Mouse (Mus musculus): ENCODE results near the gene Olfr6. TPM values are rescaled to one million over a fixed set of nuclear protein-coding genes. Genes with fewer than 3 reads are reported as not detected.
"Not testable (repeated sequence)": the region's sequence is repeated elsewhere in the genome, so short reads cannot be mapped to it uniquely, and the experiment has no call there.

Gene Olfr6
- polyA plus RNA-seq (2012; rRNA removed), result not detected in 2 replicates

DNA sequence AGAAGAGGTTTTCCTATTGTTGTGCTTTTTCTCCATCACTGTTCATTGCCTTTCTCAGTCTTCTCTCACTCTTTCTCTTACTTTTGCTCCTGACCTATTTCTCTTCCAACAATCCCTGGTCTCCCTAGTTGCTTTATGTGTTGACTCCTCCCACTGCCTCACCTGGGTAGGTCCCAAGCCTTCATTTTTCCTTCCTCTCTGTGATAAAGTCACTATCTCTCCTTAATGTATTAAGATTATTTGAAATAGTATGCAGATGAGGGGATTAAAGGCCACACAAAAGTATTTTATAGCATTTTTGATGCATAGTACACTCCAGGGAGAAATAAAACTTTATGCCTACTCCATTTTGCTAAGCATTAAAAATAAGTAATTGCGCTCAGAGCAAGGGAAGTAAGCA, at the start of gene Olfr6:
Gene Olfr6 (minus strand): TSS at position 101 of the 400 bp plus-strand sequence.
- 91% methylated on average over 1 of the region's 1 CpGs for WGBS
- no peak for DNase-seq (ENCODE audit: low read depth, low spot score)

DNA sequence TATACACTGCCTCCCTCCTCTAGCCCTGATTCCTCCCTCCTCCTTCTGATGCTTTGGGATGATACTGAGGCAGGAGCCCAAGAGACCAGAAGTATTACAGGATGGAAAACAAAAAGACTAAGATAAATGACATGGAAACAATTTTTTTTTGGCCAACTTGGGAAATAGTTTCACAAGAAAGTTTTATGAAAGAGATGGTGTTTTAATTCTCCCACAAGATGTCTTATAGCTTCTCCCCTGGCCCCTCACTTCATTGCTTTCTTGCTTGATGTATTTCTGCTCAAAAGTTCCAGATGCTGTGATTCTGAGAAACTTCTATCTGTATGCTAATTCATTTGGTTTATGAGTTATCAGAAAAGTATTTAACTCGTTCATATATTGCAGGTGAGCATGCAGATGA, 42.2 kb upstream of the Olfr6 start, which contains the start of gene Olfr2:
Gene Olfr2 (minus strand): TSS at position 101 of the 400 bp plus-strand sequence.
- 57% methylated on average over 1 of the region's 1 CpGs for WGBS
- no peak for DNase-seq (ENCODE audit: low read depth, low spot score)

DNA sequence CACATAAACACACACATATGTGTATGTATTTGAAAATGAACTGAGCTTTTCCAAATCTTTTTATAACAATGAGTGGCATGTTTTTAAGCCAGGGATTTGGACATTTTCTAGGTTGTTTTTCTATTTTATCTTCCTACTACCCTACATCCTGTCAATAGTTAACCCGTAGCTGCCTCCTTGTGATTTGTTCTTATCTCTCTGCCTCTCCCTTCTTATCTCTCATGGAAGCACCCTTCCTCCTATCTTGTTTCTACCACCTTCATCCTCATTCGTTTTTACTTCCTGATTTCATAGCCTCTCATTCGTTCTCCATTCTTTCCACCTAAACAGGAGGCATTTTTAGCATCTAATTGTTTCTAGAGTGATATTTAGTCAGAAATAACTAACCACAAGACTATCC, 40.4 kb upstream of the Olfr6 start:
- DNase-seq (ENCODE audit: low read depth, low spot score), result no peak
- 13% methylated on average over 3 of the region's 3 CpGs for WGBS

GRCm38 (mm10) chr7:107000798-107001197, 37.1 kb upstream of the Olfr6 start:
- WGBS, result 68% methylated on average over 7 of the region's 7 CpGs
- no peak for DNase-seq (ENCODE audit: low read depth, low spot score)

DNA sequence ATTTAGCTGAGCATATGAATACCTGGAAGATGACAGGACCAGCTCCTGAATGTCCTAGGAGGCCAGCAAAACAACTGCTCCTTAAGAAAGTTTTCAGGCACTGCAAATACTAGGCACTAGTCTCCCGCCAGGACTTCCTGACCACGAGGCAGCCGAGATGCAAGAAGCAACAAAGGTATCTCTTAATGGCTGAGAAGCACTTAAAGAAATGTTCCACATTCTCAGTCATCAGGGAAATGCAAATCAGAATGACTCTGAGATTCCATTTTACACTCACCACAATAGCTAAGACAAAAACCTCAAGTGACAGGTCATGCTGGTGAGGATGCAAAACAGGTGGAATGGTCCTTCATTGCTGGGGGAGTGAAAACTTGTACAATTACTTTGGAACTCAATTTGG, 21.5 kb upstream of the Olfr6 start:
- WGBS, result 86% methylated on average over 3 of the region's 3 CpGs
- no peak for DNase-seq (ENCODE audit: low read depth, low spot score)

- 67% methylated on average over 1 of the region's 1 CpGs for WGBS
- no peak for DNase-seq (ENCODE audit: low read depth, low spot score)
Measured at GRCm38 (mm10) chr7:106975353-106975752, 11.6 kb upstream of the Olfr6 start, which contains the start of gene Olfr711. TSS of gene Olfr711 (minus strand) at chr7:106975453.

DNA sequence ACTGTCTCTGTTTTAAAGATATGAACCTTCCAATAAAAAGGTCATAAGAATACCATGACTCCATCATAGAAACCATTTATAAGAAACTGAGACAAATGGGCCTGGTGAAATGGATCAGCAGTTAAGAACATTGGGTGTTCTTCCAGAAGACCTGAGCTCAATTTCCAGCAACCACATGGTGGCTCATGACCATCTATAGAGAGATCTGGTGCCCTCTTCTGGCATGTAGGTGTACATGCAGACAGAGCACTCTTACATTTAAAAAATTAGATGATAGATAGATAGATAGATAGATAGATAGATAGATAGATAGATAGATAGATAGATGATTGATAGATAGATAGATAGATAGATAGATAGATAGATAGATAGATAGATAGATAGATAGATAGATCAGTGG, 3.8 kb upstream of the Olfr6 start:
- DNase-seq (ENCODE audit: low read depth, low spot score), result peak; percentile 10

DNA sequence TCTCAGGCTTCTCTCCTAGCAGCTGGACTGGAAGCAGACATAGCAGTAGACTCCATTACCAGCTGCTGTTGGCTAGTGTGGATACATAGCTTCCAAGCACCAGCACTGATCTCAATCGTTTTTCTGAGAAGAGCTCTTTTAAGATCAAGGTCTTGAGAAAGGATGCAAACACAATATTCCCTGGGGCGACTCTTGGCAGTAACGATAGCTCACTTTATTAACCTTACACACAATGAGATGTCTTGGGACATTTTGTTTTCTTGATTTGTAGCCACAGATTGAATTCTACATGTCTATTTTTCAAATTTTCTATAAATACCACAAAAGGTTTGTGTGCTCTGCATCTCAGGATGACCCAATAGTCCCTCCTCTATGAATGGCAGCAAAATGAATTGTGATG, 15.5 kb downstream of the Olfr6 start, which contains the start of gene Olfr710:
Gene Olfr710 (minus strand): TSS at position 101 of the 400 bp plus-strand sequence.
- no peak for DNase-seq (ENCODE audit: low read depth, low spot score)
- 76% methylated on average over 3 of the region's 3 CpGs for WGBS

- DNase-seq (ENCODE audit: low read depth, low spot score), result no peak
Measured at GRCm38 (mm10) chr7:106932119-106932518, 31.6 kb downstream of the Olfr6 start, which contains the start of gene Olfr709-ps1. TSS of gene Olfr709-ps1 (minus strand) at chr7:106932219.

DNA sequence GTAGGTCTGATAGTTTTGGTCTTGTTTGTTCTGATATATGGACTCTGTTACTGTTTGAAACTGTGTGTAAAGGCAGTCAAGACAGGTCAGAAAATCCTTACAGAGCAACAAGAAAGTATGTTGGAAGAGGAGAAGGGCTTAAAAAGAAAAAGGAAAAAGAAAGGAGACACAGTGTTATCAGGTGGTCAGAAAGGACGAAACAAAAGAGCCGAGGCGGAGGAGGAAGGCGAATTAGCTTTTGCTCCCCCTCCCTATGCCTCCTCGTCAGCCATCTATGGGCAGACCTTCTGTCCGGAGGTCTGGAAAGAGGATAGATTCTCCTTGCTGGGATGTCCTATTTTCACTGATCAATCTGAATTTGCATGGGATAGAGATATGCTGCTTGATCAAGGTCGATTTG, 42.8 kb downstream of the Olfr6 start:
- 86% methylated on average over 7 of the region's 7 CpGs for WGBS
- DNase-seq (ENCODE audit: low read depth, low spot score), result not testable (repeated sequence)

DNA sequence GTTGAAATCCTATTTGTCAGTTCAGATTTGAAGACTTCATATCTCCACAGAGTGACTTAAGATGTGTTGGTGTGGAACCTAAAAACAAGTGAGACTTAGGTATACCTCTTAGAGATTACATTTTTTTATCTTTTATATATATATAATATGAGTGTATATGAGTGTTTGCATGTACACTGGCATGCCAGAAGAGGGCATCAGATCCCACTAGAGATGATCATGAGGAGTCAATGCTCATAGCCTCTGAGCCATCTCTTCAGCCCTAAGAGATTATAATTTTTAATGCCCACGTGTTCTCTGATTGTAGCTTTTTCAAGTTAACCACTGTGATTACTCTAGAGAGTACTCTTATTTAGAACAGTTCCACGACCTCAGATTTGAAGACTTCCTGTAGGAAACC, 56.1 kb downstream of the Olfr6 start, which contains the start of gene Olfr1532-ps1:
Gene Olfr1532-ps1 (plus strand): TSS at position 326 of the 400 bp plus-strand sequence.
- WGBS, result 52% methylated on average over 2 of the region's 2 CpGs
- no peak for DNase-seq (ENCODE audit: low read depth, low spot score)

Other genes starting within 250 kb of the Olfr6 start
- not detected in 2 replicates for gene Olfr695, start 247.5 kb downstream of the Olfr6 start, polyA plus RNA-seq (2012; rRNA removed)
- gene Olfr697, start 221.5 kb downstream of the Olfr6 start, polyA plus RNA-seq (2012; rRNA removed), result not detected in 2 replicates
- not detected in 2 replicates for gene Olfr698, start 208.5 kb downstream of the Olfr6 start, polyA plus RNA-seq (2012; rRNA removed)
- not detected in 2 replicates for gene Olfr699, start 170.7 kb downstream of the Olfr6 start, polyA plus RNA-seq (2012; rRNA removed)
- gene Olfr700, start 155.1 kb downstream of the Olfr6 start, polyA plus RNA-seq (2012; rRNA removed), result not detected in 2 replicates
- gene Olfr701, start 149.8 kb downstream of the Olfr6 start, polyA plus RNA-seq (2012; rRNA removed), result not detected in 2 replicates
- not detected in 2 replicates for gene Olfr702, start 130.0 kb downstream of the Olfr6 start, polyA plus RNA-seq (2012; rRNA removed)
- gene Olfr703, start 120.6 kb downstream of the Olfr6 start, polyA plus RNA-seq (2012; rRNA removed), result not detected in 2 replicates
- gene Olfr704, start 100.8 kb downstream of the Olfr6 start, polyA plus RNA-seq (2012; rRNA removed), result not detected in 2 replicates
- gene Olfr705, start 87.0 kb downstream of the Olfr6 start, polyA plus RNA-seq (2012; rRNA removed), result not detected in 2 replicates
- not detected in 2 replicates for gene Olfr706, start 75.8 kb downstream of the Olfr6 start, polyA plus RNA-seq (2012; rRNA removed)
- gene Olfr707, start 62.7 kb downstream of the Olfr6 start, polyA plus RNA-seq (2012; rRNA removed), result not detected in 2 replicates
- 0.45 and 0.59 TPM in 2 replicates for gene Olfr1532-ps1, start 55.9 kb downstream of the Olfr6 start, polyA plus RNA-seq (2012; rRNA removed)
- gene Olfr709-ps1, start 31.7 kb downstream of the Olfr6 start, polyA plus RNA-seq (2012; rRNA removed), result not detected in 2 replicates
- not detected in 2 replicates for gene Olfr710, start 15.6 kb downstream of the Olfr6 start, polyA plus RNA-seq (2012; rRNA removed)
- gene Olfr711, start 11.5 kb upstream of the Olfr6 start, polyA plus RNA-seq (2012; rRNA removed), result not detected in 2 replicates
- gene Olfr2, start 42.1 kb upstream of the Olfr6 start, polyA plus RNA-seq (2012; rRNA removed), result not detected in 2 replicates
- 0.05 and 0.11 TPM in 2 replicates for gene Olfr713, start 67.2 kb upstream of the Olfr6 start, polyA plus RNA-seq (2012; rRNA removed)
- gene Olfr714, start 107.0 kb upstream of the Olfr6 start, polyA plus RNA-seq (2012; rRNA removed), result not detected in 2 replicates
- gene Olfr17, start 129.3 kb upstream of the Olfr6 start, polyA plus RNA-seq (2012; rRNA removed), result not detected in 2 replicates
- gene Olfr715b, start 146.4 kb upstream of the Olfr6 start, polyA plus RNA-seq (2012; rRNA removed), result not detected in 2 replicates
- gene Olfr715, start 167.1 kb upstream of the Olfr6 start, polyA plus RNA-seq (2012; rRNA removed), result not detected in 2 replicates
- gene Olfr716, start 174.4 kb upstream of the Olfr6 start, polyA plus RNA-seq (2012; rRNA removed), result not detected in 2 replicates
- not detected in 2 replicates for gene Nlrp14, start 203.1 kb upstream of the Olfr6 start, polyA plus RNA-seq (2012; rRNA removed)
- gene Rbmxl2, start 245.5 kb upstream of the Olfr6 start, polyA plus RNA-seq (2012; rRNA removed), result not detected in 2 replicates

All from large intestine, adult 2 months (tissue).